Mouse (Mus musculus) limb, embryonic 12.5 days (tissue): ENCODE results near the gene Styk1. TPM values are rescaled to one million over a fixed set of nuclear protein-coding genes. Genes with fewer than 3 reads are reported as not detected.
"Not testable (repeated sequence)": the region's sequence is repeated elsewhere in the genome, so short reads cannot be mapped to it uniquely, and the experiment has no call there.

ENCODE experiments used
- ATAC-seq: fragments of 200-750 bp; cut with Nextera tagmentation; 2 replicates; pipeline ENCODE4 v1.8.0; 2017; ENCODE audit warnings: low read depth, moderate TSS enrichment; ENCODE audit not compliant: insufficient number of reproducible peaks, insufficient read depth, low FRiP score, low TSS enrichment
- H3K27ac ChIP-seq: fragments of 300-500 bp; sonication (generic); 2 replicates; pipeline ENCODE4 v1.5.1; 2016; ENCODE audit warnings: mild to moderate bottlenecking, moderate library complexity
- H3K27me3 ChIP-seq: fragments of 300-500 bp; sonication (generic); 2 replicates; pipeline ENCODE4 v1.6.1; 2016; ENCODE audit warnings: mild to moderate bottlenecking, moderate library complexity
- H3K36me3 ChIP-seq: fragments of 300-500 bp; sonication (generic); 2 replicates; pipeline ENCODE4 v1.6.1; 2016; ENCODE audit warnings: mild to moderate bottlenecking, moderate library complexity
- H3K4me1 ChIP-seq: fragments of 300-500 bp; sonication (generic); replicated peaks from 2 replicates; pipeline ENCODE4 v1.6.1; 2016
- H3K4me2 ChIP-seq: fragments of 300-500 bp; sonication (generic); 2 replicates; pipeline ENCODE4 v1.6.1; 2016; ENCODE audit warnings: mild to moderate bottlenecking, moderate library complexity
- H3K4me3 ChIP-seq: fragments of 300-500 bp; sonication (generic); replicated peaks from 2 replicates; pipeline ENCODE4 v1.5.1; 2016; ENCODE audit warnings: mild to moderate bottlenecking
- H3K9ac ChIP-seq: fragments of 300-500 bp; sonication (generic); replicated peaks from 2 replicates; pipeline ENCODE4 v1.6.1; 2016; ENCODE audit warnings: mild to moderate bottlenecking, moderate library complexity
- H3K9me3 ChIP-seq: fragments of 300-500 bp; sonication (generic); 2 replicates; pipeline ENCODE4 v1.6.1; 2016; ENCODE audit warnings: mild to moderate bottlenecking, moderate library complexity
- WGBS: fragments of 180-500 bp; shearing (Covaris S2); methylation state at CpG from one replicate; pipeline ENCODE4 v1.1.7; 2016; 5-methylcytosine and 5-hydroxymethylcytosine counted together
- polyA plus RNA-seq: library from polyadenylated mRNA; unstranded; fragments of >200 nt; fragmentation: Nextera tagmentation; extraction: Ambion mirVana; gene quantifications from 2 replicates; pipeline ENCODE4 v1.2.1, GENCODE M21; 2016

Styk1 gene
- polyA plus RNA-seq, 1 experiment from 2014 or later = 3.2 TPM

DNA sequence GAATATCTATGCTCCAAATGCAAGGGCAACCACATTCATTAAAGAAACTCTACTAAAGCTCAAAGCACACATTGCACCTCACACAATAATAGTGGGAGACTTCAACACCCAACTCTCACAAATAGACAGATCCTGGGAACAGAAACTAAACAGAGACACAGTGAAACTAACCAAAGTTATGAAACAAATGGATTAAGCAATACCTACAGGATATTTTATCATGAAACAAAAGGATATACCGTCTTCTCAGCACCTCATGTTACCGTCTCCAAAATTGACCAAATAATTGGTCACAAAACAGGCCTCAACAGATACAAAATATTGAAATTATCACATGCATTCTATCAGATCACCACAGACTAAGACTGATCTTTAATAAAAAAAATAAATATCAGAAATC lies 75.2 kb downstream of the Styk1 start:
- 95% methylated on average over 2 of the region's 2 CpGs for WGBS
- not testable (repeated sequence) for H3K9ac ChIP-seq, H3K4me3 ChIP-seq, H3K27ac ChIP-seq, H3K9me3 ChIP-seq, H3K4me2 ChIP-seq, ATAC-seq, H3K4me1 ChIP-seq, H3K27me3 ChIP-seq
- peaks cover 22% of the 10 kb centered on the region for H3K36me3 ChIP-seq

DNA sequence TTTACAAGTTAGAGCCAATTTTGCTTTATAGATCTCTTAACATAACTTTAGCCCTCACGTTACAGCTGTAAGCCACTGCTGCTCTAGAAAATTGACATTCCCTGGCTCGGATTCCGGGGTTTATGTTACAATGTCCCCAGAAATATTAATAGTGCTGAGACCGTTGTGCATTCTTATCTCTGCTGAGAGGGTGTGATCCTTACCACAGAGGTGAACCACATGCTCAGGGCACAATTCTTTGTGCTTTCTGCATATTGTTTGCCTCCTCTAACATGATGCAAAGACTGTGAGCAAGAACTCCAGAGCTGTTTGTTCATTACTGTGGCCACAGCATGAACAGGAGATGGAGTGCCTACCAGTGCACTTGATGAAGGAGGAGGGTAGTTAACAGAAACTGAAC lies 76.7 kb downstream of the Styk1 start:
- Histone ChIP-seq H3K4me2 (no peak overlapping the region), H3K36me3 (peaks cover 7% of the 10 kb centered on the region), H3K4me1 (no peaks in the 10 kb centered on the region), H3K9me3 (no peaks in the 10 kb centered on the region), H3K27ac (no peak overlapping the region), H3K4me3 (no peak overlapping the region), H3K27me3 (no peaks in the 10 kb centered on the region), H3K9ac (no peak overlapping the region)
- no peak for ATAC-seq
- 88% methylated on average over 4 of the region's 4 CpGs for WGBS

DNA sequence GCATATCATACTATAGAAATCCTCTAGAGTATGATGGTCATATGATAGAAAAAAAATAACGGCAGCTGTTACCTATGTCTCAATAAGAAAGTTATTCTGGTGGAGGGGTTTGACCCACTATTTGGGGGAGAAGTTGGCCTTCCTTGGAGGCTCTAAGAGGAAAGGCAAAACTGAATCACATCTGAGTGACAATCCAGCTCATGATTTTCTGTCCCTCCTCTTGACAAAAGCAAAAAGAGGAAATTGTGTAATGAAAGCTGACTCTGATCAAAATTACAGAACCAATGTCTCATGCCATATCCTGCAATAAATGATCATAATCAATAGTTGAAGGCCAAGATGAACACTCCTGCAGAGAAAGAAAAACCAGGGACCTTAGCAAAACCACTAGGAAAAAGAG lies 81.1 kb downstream of the Styk1 start:
- Histone ChIP-seq H3K9ac (no peak overlapping the region), H3K9me3 (no peaks in the 10 kb centered on the region), H3K4me3 (no peak overlapping the region), H3K27me3 (no peaks in the 10 kb centered on the region), H3K27ac (no peak overlapping the region), H3K4me1 (no peaks in the 10 kb centered on the region), H3K36me3 (peaks cover under 1% of the 10 kb centered on the region; the same call in 1 of the 2 replicates), H3K4me2 (no peak overlapping the region)
- 85% methylated on average over 1 of the region's 1 CpGs for WGBS
- ATAC-seq = no peak

DNA sequence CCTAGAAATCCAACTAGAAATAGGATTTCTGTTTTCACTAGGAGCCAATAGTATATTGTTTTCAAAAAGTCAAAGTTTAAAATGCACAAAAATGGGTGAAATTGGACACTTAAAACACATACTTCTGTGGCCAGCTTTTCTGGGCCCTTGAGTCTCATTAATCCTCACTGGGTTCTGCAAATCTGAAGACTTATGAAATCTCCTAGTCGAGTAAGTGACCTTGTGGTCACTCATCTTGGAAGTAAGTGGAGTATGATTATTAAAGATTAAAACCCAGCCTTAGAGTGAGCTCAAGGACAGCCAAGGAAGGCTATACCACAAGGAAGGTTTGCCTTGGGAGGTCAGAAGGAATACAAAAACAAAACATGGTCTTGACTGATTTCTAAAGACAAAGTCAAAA lies 83.1 kb downstream of the Styk1 start:
- no peaks in the 10 kb centered on the region for H3K4me1 ChIP-seq
- no peak overlapping the region for H3K9ac ChIP-seq
- no peaks in the 10 kb centered on the region for H3K27me3 ChIP-seq
- no peaks in the 10 kb centered on the region for H3K9me3 ChIP-seq
- ATAC-seq = no peak
- H3K4me2 ChIP-seq = no peak overlapping the region
- no peak overlapping the region for H3K4me3 ChIP-seq
- WGBS = 72% methylated on average over 1 of the region's 1 CpGs
- no peaks in the 10 kb centered on the region for H3K36me3 ChIP-seq
- no peak overlapping the region for H3K27ac ChIP-seq

DNA sequence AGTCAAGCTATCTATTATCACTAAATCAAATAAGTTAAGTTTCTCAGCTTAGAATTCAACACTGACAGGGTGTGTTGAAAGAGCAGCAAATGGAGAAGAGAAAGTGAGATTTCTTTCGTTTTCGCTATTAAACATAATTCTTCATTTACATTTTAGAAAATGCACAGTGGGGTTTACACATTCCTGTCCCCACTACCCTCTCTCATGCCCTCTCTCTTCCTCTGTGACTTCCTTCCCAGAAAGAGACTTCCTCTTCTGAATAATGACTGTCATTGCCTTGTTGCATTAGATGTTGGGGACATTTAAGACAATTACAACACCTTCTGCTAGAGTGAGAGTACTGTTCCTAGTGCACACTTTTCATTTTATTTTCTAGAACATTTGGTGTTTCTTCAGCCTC lies 83.8 kb downstream of the Styk1 start:
- no peaks in the 10 kb centered on the region for H3K36me3 ChIP-seq
- H3K4me3 ChIP-seq = no peak overlapping the region
- H3K4me1 ChIP-seq = no peaks in the 10 kb centered on the region
- no peaks in the 10 kb centered on the region for H3K27me3 ChIP-seq
- no peak for ATAC-seq
- peaks cover under 1% of the 10 kb centered on the region; the same call in 1 of the 2 replicates for H3K9me3 ChIP-seq
- H3K27ac ChIP-seq = no peak overlapping the region
- whole genome bisulfite sequencing = 95% methylated on average over 2 of the region's 2 CpGs
- no peak overlapping the region for H3K9ac ChIP-seq
- H3K4me2 ChIP-seq = no peak overlapping the region

DNA sequence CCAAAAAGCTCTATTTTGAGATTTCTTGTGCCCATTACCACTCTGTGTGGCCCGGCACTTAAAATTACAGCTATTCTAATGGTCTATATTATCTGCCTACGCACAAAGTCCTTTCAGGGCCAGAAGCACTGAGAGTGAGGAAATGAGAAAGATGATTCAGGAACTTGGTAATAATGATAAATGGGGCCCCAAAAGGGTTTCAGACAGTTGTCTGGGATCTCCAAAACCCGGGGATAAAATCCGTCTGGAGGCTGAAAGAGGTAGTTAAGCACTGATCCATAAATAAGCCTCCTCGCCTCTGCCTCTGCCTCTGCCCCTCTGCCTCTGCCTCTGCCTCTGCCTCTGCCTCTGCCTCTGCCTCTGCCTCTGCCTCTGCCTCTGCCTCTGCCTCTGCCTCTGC lies 89.2 kb downstream of the Styk1 start:
- Histone ChIP-seq H3K27me3 (no peaks in the 10 kb centered on the region), H3K36me3 (no peaks in the 10 kb centered on the region), H3K4me3 (no peak overlapping the region), H3K9me3 (peaks cover 9% of the 10 kb centered on the region; the same call in 1 of the 2 replicates), H3K4me2 (no peak overlapping the region), H3K27ac (no peak overlapping the region), H3K9ac (no peak overlapping the region), H3K4me1 (no peaks in the 10 kb centered on the region)
- ATAC-seq = no peak
- WGBS = 84% methylated on average over 5 of the region's 5 CpGs

DNA sequence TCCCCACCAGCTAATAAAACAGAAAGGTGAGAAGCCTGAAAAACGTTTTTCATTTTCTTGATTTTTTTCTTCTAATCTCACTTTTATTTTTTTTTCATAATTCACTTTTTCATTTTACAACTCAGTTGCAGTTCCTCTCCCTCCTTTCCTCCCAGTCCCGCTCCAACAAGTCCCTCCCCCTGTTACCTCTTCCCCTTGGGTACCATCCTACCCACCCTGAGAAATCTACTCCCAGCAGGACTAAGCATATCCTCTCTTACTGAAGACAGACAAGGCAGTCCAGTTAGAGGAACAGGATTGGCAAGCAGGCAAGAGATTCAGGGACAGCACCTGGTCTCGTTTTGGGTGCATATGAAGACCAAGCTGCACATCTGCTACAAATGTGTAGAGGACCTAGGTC lies 90.6 kb downstream of the Styk1 start:
- 69% methylated on average over 3 of the region's 3 CpGs for WGBS
- H3K27ac ChIP-seq = no peak overlapping the region
- no peaks in the 10 kb centered on the region for H3K4me1 ChIP-seq
- no peak overlapping the region for H3K4me2 ChIP-seq
- peaks cover 9% of the 10 kb centered on the region; the same call in 1 of the 2 replicates for H3K9me3 ChIP-seq
- H3K4me3 ChIP-seq = no peak overlapping the region
- no peak overlapping the region for H3K9ac ChIP-seq
- no peaks in the 10 kb centered on the region for H3K27me3 ChIP-seq
- H3K36me3 ChIP-seq = no peaks in the 10 kb centered on the region
- no peak for ATAC-seq

DNA sequence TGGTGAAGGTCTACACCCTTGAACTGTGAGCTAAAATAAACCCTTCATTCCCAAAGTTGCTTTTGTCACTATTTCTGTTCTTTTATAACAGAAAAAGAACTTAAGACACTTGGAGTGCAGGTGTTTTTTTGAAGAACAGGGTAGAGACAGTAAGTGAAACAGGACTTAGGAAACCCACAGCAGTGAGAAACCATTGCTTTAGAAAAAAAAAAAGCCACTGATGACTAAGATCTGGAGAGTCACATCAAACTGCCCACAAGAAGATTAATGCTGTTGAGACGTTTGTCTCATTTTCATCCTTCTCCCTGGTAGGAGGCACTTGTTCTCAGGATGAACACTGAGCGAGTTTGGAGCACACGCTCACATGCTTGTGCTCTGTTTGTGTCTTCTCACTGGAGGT lies 91.4 kb downstream of the Styk1 start:
- no peak for ATAC-seq

More for the DNA sequence above, 91.4 kb downstream of the Styk1 start:
- H3K9ac ChIP-seq = no peak overlapping the region
- no peak overlapping the region for H3K4me2 ChIP-seq
- H3K36me3 ChIP-seq = no peaks in the 10 kb centered on the region
- 80% methylated on average over 3 of the region's 3 CpGs for WGBS
- no peaks in the 10 kb centered on the region for H3K4me1 ChIP-seq
- H3K9me3 ChIP-seq = peaks cover 9% of the 10 kb centered on the region; the same call in 1 of the 2 replicates
- no peak overlapping the region for H3K27ac ChIP-seq
- H3K4me3 ChIP-seq = no peak overlapping the region
- no peaks in the 10 kb centered on the region for H3K27me3 ChIP-seq

Other genes starting within 250 kb of the Styk1 start
- gene Klra2, start 106.2 kb downstream of the Styk1 start, polyA plus RNA-seq = not detected in 2 replicates
- 70.3 and 78.3 TPM in 2 replicates for gene Magohb, start 60.4 kb downstream of the Styk1 start, polyA plus RNA-seq
- gene Ybx3, start 34.9 kb upstream of the Styk1 start, polyA plus RNA-seq = 32.8 and 38.5 TPM in 2 replicates
- gene 5430401F13Rik, start 132.8 kb upstream of the Styk1 start, polyA plus RNA-seq = not detected in 2 replicates
- gene Gm6619, start 132.8 kb upstream of the Styk1 start, polyA plus RNA-seq = not detected in 2 replicates